18 mouse cellular contexts compared by ENCODE assay signal in genomic region chr19:25283665-25284064, GRCm38 (mm10). TPM values are rescaled to one million over a fixed set of nuclear protein-coding genes. Genes with fewer than 3 reads are reported as not detected.
"Had no signal": no experiment of that assay in that cellular context is flagged by ENCODE, and none has a peak within 500 bp of the region (broad histone marks: within the 10 kb centered on the region; RNA-seq: fewer than 3 reads in every experiment).

No protein-coding gene starts in this region.

- H3K27ac ChIP-seq: neural tube, embryonic 12.5 days; neural tube, embryonic 13.5 days; neural tube, embryonic 15.5 days; stomach, embryonic 15.5 days; stomach, postnatal 0 days had no signal

- H3K36me3 ChIP-seq: neural tube, embryonic 12.5 days; neural tube, embryonic 13.5 days; neural tube, embryonic 15.5 days; stomach, embryonic 15.5 days had no signal

- DNase-seq: retina, postnatal 1 day; right cerebral cortex, adult 18-20 months; right cerebral cortex, postnatal 14 days; right cerebral cortex, postnatal 25 days; right cerebral cortex, postnatal 4 days; spleen, adult 18-20 months; thymus, adult 18-20 months; thymus, adult 2 months; thymus, postnatal 14 days; thymus, postnatal 25 days; thymus, postnatal 36 days; thymus, postnatal 4 days had no signal

- H3K9me3 ChIP-seq: neural tube, embryonic 12.5 days; neural tube, embryonic 15.5 days; stomach, embryonic 15.5 days had no signal

- H3K4me2 ChIP-seq: neural tube, embryonic 12.5 days; neural tube, embryonic 13.5 days; neural tube, embryonic 15.5 days; stomach, embryonic 15.5 days had no signal

- H3K4me3 ChIP-seq: neural tube, embryonic 12.5 days; neural tube, embryonic 13.5 days; neural tube, embryonic 15.5 days; stomach, embryonic 15.5 days had no signal

- H3K27me3 ChIP-seq: neural tube, embryonic 12.5 days; neural tube, embryonic 13.5 days; neural tube, embryonic 15.5 days; stomach, embryonic 15.5 days had no signal

- H3K9ac ChIP-seq: neural tube, embryonic 12.5 days; neural tube, embryonic 13.5 days; neural tube, embryonic 15.5 days; stomach, embryonic 15.5 days had no signal

- H3K4me1 ChIP-seq: stomach, embryonic 15.5 days had no signal

RNA-seq across cellular contexts. Expression of gene Kank1, which starts 46.9 kb away (rescaled TPM):
- total RNA-seq: neutrophil, adult 5-6 weeks had no signal
